Mouse (Mus musculus) A20 (cell line): ENCODE measurements around the gene Znrf1.

Source experiments
- DNase-seq: peaks from one replicate; pipeline ENCODE4 v3.0.0-alpha.2; 2011; ENCODE audit warnings: low read depth, low spot score

Gene Znrf1

DNA sequence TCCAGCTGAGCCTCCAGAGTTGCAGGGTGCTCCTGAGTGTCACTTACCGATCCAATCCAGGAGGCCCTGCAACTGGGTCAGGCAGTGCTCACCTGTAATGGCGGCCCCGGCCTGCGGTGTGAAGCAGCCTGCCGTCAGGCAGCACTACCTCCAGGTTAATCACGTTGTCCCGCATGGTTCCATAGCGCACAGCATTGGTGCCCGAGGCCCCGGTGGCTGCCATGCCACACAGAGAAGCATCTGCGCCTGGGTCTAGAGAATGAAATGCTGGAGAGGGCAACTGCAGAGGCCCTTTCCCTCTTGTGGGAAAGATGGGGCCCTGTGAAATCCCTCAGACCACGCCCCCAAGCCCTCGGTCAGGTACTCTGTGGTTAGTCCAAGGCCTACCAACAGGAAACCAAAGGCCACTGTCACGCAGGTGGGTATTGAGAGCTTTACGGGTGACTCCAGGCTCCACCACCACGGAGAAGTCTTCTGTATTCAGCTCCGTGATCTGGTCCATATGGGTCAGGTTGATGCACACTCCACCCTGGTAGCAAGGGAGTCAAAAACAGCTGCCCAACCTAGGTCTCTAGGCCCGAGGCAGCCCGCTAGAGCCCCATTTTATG lies 93.1 kb downstream of the Znrf1 start:
- no peak for DNase-seq

DNA sequence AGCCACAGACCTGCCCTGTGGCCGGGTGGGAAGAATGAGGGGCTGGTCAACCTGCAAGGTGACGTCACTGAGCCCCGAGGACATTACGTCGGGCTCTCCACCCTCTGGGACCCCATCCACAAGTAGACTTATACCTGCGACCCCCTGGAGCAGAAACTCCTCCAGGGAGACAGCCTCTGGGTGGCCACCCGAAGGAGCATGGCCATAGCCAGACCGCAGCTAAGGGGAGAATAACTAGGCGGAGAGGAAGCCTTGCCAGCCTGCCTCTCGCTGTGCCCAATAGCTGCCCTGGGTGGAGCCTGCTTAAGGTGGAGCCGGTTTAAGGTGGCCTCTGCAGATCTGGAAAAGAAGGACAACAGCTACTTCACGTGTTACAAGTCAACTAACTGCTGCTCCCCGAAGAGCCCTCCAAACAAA lies 94.2 kb downstream of the Znrf1 start, which contains the start of gene Ldhd:
Gene Ldhd, minus strand, starts transcription at position 270 of the 417 bp plus-strand sequence.
- DNase-seq: no peak

DNA sequence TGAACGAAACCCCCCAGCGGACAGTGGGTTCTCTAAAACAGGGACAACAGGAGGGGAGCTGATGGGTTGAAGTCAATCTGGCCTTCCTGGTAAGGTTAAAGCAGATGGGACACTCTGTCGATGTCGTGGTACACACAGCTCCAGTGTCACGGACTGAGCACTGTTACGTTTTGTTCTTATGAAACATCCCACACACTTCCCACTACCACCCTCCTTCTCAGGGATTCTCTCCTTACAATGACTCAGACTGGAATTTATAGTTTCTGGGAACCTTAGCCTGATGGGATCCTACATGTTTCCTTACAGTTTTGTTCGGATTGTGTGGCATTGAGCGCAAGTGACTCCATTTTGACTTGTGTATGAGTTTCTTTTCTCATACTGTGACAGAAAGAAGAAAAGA lies 95.7 kb downstream of the Znrf1 start:
- DNase-seq: no peak

GRCm38 (mm10) chr8:111632976-111633375 lies 97.1 kb downstream of the Znrf1 start:
- no peak for DNase-seq

DNA sequence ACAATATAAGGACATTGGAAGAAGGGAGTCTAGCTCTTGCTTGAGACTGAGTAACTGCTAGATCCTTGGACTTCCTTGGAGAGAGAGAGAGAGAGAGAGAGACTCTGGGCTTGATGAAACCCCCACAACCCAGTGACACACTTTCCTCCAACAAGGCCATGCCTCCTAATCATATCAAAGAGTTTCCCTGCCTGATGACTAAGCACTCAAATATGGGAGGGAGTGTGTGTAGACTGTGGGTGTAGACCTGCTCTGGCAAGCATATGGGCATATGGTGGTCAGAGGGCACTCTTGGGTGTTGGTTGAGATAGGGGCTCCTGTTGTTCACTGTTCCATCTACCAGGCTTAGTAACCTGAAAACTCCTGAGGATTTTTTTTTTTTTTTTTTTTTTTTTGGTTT lies 102.2 kb downstream of the Znrf1 start:
- DNase-seq: no peak

GRCm38 (mm10) chr8:111641064-111641463 lies 105.2 kb downstream of the Znrf1 start:
- no peak for DNase-seq

GRCm38 (mm10) chr8:111642496-111642895 lies 106.6 kb downstream of the Znrf1 start:
- no peak for DNase-seq

GRCm38 (mm10) chr8:111642939-111643263 lies 107.0 kb downstream of the Znrf1 start:
- no peak for DNase-seq

DNA sequence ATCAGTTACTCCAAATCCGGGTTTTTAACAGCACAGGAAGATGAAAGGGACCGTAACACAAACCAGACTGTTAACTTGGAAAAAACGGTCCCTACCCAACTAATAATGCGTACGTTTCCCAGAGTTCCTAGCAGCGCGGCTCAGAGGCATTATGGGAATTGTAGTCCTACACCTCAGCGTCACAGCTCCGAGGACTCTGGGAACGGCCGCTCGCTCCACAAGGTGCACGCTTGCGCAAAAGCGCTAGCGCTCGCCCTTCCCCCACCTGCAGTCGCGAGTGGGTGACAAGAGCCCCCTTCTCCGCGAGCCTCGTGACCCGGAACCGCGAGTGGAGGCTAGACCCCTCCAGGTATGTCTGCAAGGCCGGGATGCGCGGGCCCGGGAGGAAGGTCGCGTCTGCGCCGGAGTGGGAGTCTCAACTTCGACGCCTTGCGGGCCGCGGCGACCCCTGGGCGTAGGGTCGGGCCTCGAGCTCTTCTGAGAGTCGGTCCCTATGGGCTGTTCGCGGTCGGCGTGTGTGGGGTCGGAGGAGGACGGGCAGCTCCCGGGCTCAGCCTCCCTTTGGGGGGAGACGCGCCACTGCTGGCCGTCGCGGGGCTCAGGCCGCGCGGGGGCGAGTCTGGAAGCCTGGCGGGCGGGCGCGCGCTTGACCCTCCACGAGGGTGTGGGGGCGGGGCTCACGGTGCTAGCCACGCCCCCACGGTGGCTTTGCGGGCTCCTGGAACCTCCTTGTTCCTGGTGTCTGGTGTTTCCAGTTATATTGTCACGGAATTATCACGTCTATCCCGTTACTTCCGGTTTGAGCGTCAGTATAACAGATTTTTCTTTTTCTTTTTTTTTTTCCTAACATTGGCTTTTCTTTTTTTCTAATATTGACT lies 107.6 kb downstream of the Znrf1 start, which contains the start of gene Zfp1:
Gene Zfp1, plus strand, starts transcription at position 138 of the 878 bp plus-strand sequence.
- DNase-seq: peak; percentile 96

GRCm38 (mm10) chr8:111644286-111645051 lies 108.6 kb downstream of the Znrf1 start:
- DNase-seq: peak; percentile 78

GRCm38 (mm10) chr8:111645715-111646114 lies 109.8 kb downstream of the Znrf1 start:
- peak; percentile 37 for DNase-seq

DNA sequence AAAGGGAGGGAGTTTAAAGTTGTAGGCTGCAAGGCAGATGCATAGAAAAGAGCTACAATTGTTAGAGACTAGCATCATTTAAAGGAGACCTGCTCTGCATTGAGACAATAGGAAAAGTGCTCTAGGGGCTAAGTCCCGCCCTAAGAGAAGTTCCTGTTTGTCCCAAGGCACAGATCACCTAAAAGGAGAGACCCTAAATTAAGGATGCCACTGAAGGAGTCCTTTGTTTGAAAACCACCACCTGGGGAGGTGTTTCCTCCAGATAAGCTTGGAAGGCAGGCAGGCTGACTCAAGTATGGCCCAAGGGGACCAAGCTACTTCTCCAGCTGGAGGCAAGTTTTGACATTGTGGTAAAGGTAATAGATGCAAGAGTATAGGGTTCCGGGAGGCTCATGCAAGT lies 112.9 kb downstream of the Znrf1 start:
- no peak for DNase-seq

- DNase-seq: no peak
Observed at GRCm38 (mm10) chr8:111650651-111651050, 114.8 kb downstream of the Znrf1 start.

- no peak for DNase-seq
Observed at GRCm38 (mm10) chr8:111653524-111653923, 117.6 kb downstream of the Znrf1 start.

DNA sequence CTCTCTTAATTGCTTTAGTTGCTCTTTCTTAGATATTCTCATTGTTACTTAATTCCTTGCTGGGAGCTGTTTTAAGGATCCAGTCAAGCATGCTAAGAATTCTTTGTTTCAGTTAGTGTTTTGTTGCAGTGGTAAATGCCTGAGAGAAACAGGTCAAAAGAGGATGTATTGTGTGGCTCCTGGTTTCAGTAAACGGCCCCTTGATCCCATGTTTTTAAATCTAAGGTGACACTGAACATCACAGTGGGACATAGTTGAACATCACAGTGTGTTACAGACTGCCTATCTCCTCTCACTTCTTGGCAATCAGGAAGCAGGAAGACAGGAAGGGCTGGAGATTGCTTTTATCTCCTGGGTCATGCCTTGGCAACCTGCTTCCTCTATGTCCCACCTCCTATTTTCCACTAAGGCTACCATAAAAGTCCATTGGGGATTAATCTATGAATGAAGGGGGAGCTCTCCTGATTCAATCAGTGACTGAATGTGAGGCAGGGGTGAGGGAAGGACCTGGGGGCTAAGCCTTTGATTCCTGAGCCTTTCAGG lies 121.5 kb downstream of the Znrf1 start:
- no peak for DNase-seq

DNA sequence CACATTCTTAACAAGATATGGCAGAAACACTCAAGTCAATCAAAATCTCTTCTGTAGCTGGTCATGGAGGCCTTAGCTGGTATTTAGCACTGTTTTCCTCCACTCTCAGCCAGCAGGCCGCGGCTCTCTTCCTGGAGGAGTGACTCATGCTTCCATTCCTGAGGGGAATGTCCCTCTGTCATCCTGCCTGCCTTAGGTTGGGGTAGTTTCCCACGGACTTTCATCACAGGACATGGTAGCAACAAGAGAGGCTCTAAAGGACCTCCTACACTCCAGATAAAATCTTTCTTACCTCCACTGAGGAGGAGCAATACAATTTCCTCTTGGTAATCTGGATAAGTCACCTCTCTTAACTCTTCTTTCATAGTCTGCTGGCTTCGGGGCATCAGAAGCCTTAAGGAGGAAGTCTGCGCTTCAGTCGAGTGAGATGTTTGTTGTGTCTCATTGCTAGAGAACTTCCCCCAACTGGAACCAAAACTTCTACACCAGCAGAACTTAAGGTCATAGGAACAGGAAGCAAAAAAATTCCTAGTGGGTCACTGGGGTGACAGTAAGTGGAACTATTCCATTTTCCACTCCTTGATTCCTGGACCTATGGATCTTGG lies 123.0 kb downstream of the Znrf1 start:
- DNase-seq: peak; percentile 24

- DNase-seq: peak; percentile 73
Observed at GRCm38 (mm10) chr8:111662473-111662872, 126.6 kb downstream of the Znrf1 start.

- DNase-seq: no peak
Observed at GRCm38 (mm10) chr8:111666751-111667150, 130.9 kb downstream of the Znrf1 start.
